Mouse (Mus musculus) intestine, postnatal 0 days (tissue): ENCODE results near the gene Adipoq. TPM values are rescaled to one million over a fixed set of nuclear protein-coding genes. Genes with fewer than 3 reads are reported as not detected.

Experiments
- ATAC-seq: fragments of 200-750 bp; cut with Nextera tagmentation; 2 replicates; pipeline ENCODE4 v1.8.0; 2017; ENCODE audit warnings: mild to moderate bottlenecking, moderate TSS enrichment, moderate library complexity
- H3K27ac ChIP-seq: fragments of 300-500 bp; sonication (generic); 2 replicates; pipeline ENCODE4 v1.5.1; 2014; ENCODE audit warnings: mild to moderate bottlenecking, low read depth, low read length, moderate library complexity
- H3K27me3 ChIP-seq: fragments of 300-500 bp; sonication (generic); replicated peaks from 2 replicates; pipeline ENCODE4 v1.6.1; 2014; ENCODE audit warnings: low read length, mixed read lengths; ENCODE audit not compliant: control insufficient read depth, insufficient read depth
- H3K36me3 ChIP-seq: fragments of 300-500 bp; sonication (generic); 2 replicates; pipeline ENCODE4 v1.6.1; 2014; ENCODE audit warnings: mild to moderate bottlenecking, moderate library complexity; ENCODE audit not compliant: control insufficient read depth, insufficient read depth
- H3K4me1 ChIP-seq: fragments of 300-500 bp; sonication (generic); replicated peaks from 2 replicates; pipeline ENCODE4 v1.6.1; 2014; ENCODE audit warnings: antibody characterized with exemption, low read length, mixed read lengths; ENCODE audit not compliant: control insufficient read depth, insufficient read depth
- H3K4me2 ChIP-seq: fragments of 300-500 bp; sonication (generic); replicated peaks from 2 replicates; pipeline ENCODE4 v1.6.1; 2014; ENCODE audit warnings: low read depth, mild to moderate bottlenecking, moderate library complexity
- H3K4me3 ChIP-seq: fragments of 300-500 bp; sonication (generic); 2 replicates; pipeline ENCODE4 v1.5.1; 2014; ENCODE audit warnings: low read depth, low read length
- H3K9ac ChIP-seq: fragments of 300-500 bp; sonication (generic); 2 replicates; pipeline ENCODE4 v1.6.1; 2014; ENCODE audit warnings: mild to moderate bottlenecking, low read depth, low read length
- H3K9me3 ChIP-seq: fragments of 300-500 bp; sonication (generic); 2 replicates; pipeline ENCODE4 v1.6.1; 2016; ENCODE audit warnings: mixed run types; ENCODE audit not compliant: control insufficient read depth
- CTCF ChIP-seq: sonication (generic); IDR thresholded peaks from 2 replicates; pipeline ENCODE4 v1.5.1; 2016; ENCODE audit warnings: low read depth, mild to moderate bottlenecking, control low read depth, antibody characterized with exemption, moderate library complexity
- microRNA-seq: library from miRNA; unstranded; fragments of <30 nt; microRNA quantifications from one replicate; pipeline ENCODE4, GENCODE M21; 2016
- polyA plus RNA-seq: library from polyadenylated mRNA; unstranded; fragments of >200 nt; fragmentation: Nextera tagmentation; extraction: Ambion mirVana; gene quantifications from 2 replicates; pipeline ENCODE4 v1.2.1, GENCODE M21; 2015

Gene Adipoq
- polyA plus RNA-seq, 1 experiment from 2014 or later, result not detected

- no peak overlapping the region for H3K4me3 ChIP-seq
- no peaks in the 10 kb centered on the region for H3K4me1 ChIP-seq
- ATAC-seq, result no peak
- no peaks in the 10 kb centered on the region for H3K36me3 ChIP-seq
- no peak overlapping the region for H3K9ac ChIP-seq
- H3K27ac ChIP-seq, result no peak overlapping the region
- H3K27me3 ChIP-seq, result no peaks in the 10 kb centered on the region
- no peaks in the 10 kb centered on the region for H3K9me3 ChIP-seq
- no peak for TF ChIP-seq CTCF
- H3K4me2 ChIP-seq, result no peak overlapping the region
Observed at GRCm38 (mm10) chr16:23201498-23201897, 55.2 kb downstream of the Adipoq start.

Small RNA genes within 50 kb of the gene (microRNA-seq; reads per million reads assigned to microRNA genes)
- not detected for gene Gm49346

Other genes with a start within 250 kb of the Adipoq start
- not detected in 2 replicates for gene Fetub, start 228.2 kb upstream of the Adipoq start, polyA plus RNA-seq
- gene Hrg, start 195.5 kb upstream of the Adipoq start, polyA plus RNA-seq, result not detected in 2 replicates
- gene Kng2, start 117.1 kb upstream of the Adipoq start, polyA plus RNA-seq, result 1.1 and 1.4 TPM in 2 replicates
- gene Kng1, start 88.7 kb upstream of the Adipoq start, polyA plus RNA-seq, result 1.7 and 2.4 TPM in 2 replicates
- gene Eif4a2, start 39.1 kb upstream of the Adipoq start, polyA plus RNA-seq, result 101 and 109 TPM in 2 replicates
- gene Rfc4, start 18.8 kb upstream of the Adipoq start, polyA plus RNA-seq, result 39.6 and 40.7 TPM in 2 replicates
- 6.0 and 6.8 TPM in 2 replicates for gene St6gal1, start 78.2 kb downstream of the Adipoq start, polyA plus RNA-seq